ENCODE assay signal across 8 mouse cellular contexts in the genomic region with DNA sequence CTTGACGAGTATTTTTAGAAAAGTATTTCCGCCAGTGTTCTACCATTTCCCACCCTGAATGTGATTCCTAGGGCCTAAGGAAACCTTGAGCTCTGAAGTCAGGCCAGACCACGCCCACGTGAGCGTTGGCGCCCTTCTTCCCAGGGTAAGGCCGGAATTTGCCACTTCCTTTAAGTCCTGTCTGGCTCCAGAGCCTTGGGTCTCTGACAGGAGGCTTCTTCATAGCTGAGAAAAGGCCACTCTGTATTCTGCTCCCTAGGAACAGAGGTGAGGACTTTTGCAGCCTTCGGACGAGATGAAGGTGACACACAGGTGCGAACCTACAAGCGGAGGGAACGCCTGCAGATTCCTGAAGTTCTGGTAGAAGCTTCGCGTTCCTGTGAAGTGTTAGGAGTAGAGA. TPM values are rescaled to one million over a fixed set of nuclear protein-coding genes. Genes with fewer than 3 reads are reported as not detected.
DNase-seq lines count a peak whose midpoint lies in the region; ATAC-seq and TF ChIP-seq lines count a peak whose summit lies in the region.

A gene (plus strand): TSS at position 138 of the 400 bp plus-strand sequence.

- DNase-seq in adrenal gland, postnatal 14 days: peak; percentile 55
- peak; percentile 16 for DNase-seq in gastrocnemius, adult 18-20 months (ENCODE audit: low spot score)
- DNase-seq in hindbrain, embryonic 14.5 days (ENCODE audit: low spot score): no peak
- DNase-seq in left cerebral cortex, postnatal 36 days (ENCODE audit: low spot score in 2 of 2): no peak
- DNase-seq in midbrain, embryonic 10.5 days (ENCODE audit: low spot score): peak; percentile 18
- DNase-seq in urinary bladder, postnatal 25 days (ENCODE audit: low spot score): no peak
- no peak for DNase-seq in cerebellum, adult 18-20 months

- H3K36me3 ChIP-seq in ES-Bruce4 (ENCODE audit: control insufficient read depth, insufficient read depth, low read length, poor library complexity, severe bottlenecking): no peaks in the 10 kb centered on the region
- no peaks in the 10 kb centered on the region for H3K36me3 ChIP-seq in hindbrain, embryonic 14.5 days (replicated peaks; ENCODE audit: control insufficient read depth, insufficient read depth)
- H3K36me3 ChIP-seq in midbrain, embryonic 10.5 days: no peaks in the 10 kb centered on the region

- WGBS in hindbrain, embryonic 14.5 days: 54% methylated on average over 14 of the region's 14 CpGs
- WGBS in midbrain, embryonic 10.5 days: 54% methylated on average over 14 of the region's 14 CpGs

- TF ChIP-seq POLR2A in ES-Bruce4 (IDR thresholded peaks at IDR 0.05; ENCODE audit: insufficient read depth, low read length): no peak

- peak within 1 kb of the TSS; percentile 15 for H3K9ac ChIP-seq in ES-Bruce4 (ENCODE audit: low read depth, poor library complexity, severe bottlenecking)
- H3K9ac ChIP-seq in hindbrain, embryonic 14.5 days: peak within 1 kb of the TSS; percentile 76

- H3K4me2 ChIP-seq in hindbrain, embryonic 14.5 days (replicated peaks): peak within 1 kb of the TSS; percentile 61

- peak within 1 kb of the TSS; percentile 81 for H3K4me3 ChIP-seq in ES-Bruce4 (ENCODE audit: low read depth, low read length)
- H3K4me3 ChIP-seq in hindbrain, embryonic 14.5 days (replicated peaks; ENCODE audit: low read length): peak within 1 kb of the TSS; percentile 54
- peak within 1 kb of the TSS; percentile 61 for H3K4me3 ChIP-seq in midbrain, embryonic 10.5 days

- H3K4me1 ChIP-seq in ES-Bruce4 (ENCODE audit: control insufficient read depth, insufficient read depth, low read length): no peaks in the 10 kb centered on the region
- 0 out of 2 replicates have a peak, but pooled peaks cover 4% of the 10 kb centered on the region for H3K4me1 ChIP-seq in hindbrain, embryonic 14.5 days (replicated peaks; ENCODE audit: control insufficient read depth, insufficient read depth, low read length)
- peaks cover 12% of the 10 kb centered on the region for H3K4me1 ChIP-seq in midbrain, embryonic 10.5 days

- TF ChIP-seq CTCF in ES-Bruce4 (IDR thresholded peaks at IDR 0.05; ENCODE audit: low read depth, low read length): no peak

- peak within 1 kb of the TSS; percentile 70 for H3K27ac ChIP-seq in ES-Bruce4 (ENCODE audit: insufficient read depth, low read length)
- H3K27ac ChIP-seq in hindbrain, embryonic 14.5 days: peak within 1 kb of the TSS; percentile 77
- H3K27ac ChIP-seq in midbrain, embryonic 10.5 days (replicated peaks): peak within 1 kb of the TSS; percentile 89

- intact Hi-C loops in left cerebral cortex, postnatal 36 days (cut with DNase I): no loop called here

- no peaks in the 10 kb centered on the region for H3K27me3 ChIP-seq in ES-Bruce4 (ENCODE audit: control insufficient read depth, insufficient read depth, low read length, poor library complexity, severe bottlenecking)
- H3K27me3 ChIP-seq in hindbrain, embryonic 14.5 days (ENCODE audit: control insufficient read depth, insufficient read depth, low read length): no peaks in the 10 kb centered on the region
- peaks cover 14% of the 10 kb centered on the region for H3K27me3 ChIP-seq in midbrain, embryonic 10.5 days (ENCODE audit: low read depth, poor library complexity, severe bottlenecking)

- no peak for ATAC-seq in hindbrain, embryonic 14.5 days (ENCODE audit: low FRiP score)

- no peak for TF ChIP-seq EP300 in ES-Bruce4 (IDR thresholded peaks at IDR 0.05; ENCODE audit: insufficient read depth, low read depth, low read length)

- no peaks in the 10 kb centered on the region for H3K9me3 ChIP-seq in ES-Bruce4 (replicated peaks; ENCODE audit: control insufficient read depth, insufficient read depth, low read length, poor library complexity, severe bottlenecking)
- no peaks in the 10 kb centered on the region for H3K9me3 ChIP-seq in hindbrain, embryonic 14.5 days (ENCODE audit: control insufficient read depth, low read length)
- no peaks in the 10 kb centered on the region for H3K9me3 ChIP-seq in midbrain, embryonic 10.5 days (replicated peaks)

RNA-seq across cellular contexts. Expression of the gene that starts here (rescaled TPM):
- polyA plus RNA-seq in ES-Bruce4 (2011; ENCODE audit: insufficient read depth, insufficient read length, low read depth, missing spikeins): 42.5 and 55.3 TPM in 2 replicates
- 46.2 and 49.6 TPM in 2 replicates for total RNA-seq in adrenal gland, postnatal 14 days (2021)
- 10 to 100 TPM; 20.2 to 21.1 TPM for total RNA-seq in gastrocnemius, adult 18-20 months (2021)
- 86.1 and 92.0 TPM in 2 replicates for polyA plus RNA-seq in hindbrain, embryonic 14.5 days (2014; fragmentation: Nextera tagmentation; extraction: Ambion mirVana)
- 10 to 100 TPM; 45.1 to 52.1 TPM for total RNA-seq in left cerebral cortex, postnatal 36 days (2021)
- polyA plus RNA-seq in midbrain, embryonic 10.5 days (2016; fragmentation: Nextera tagmentation; extraction: Ambion mirVana): 86.5 and 94.7 TPM in 2 replicates

Comparison
In these comparisons a context has a peak if more than half of its experiments do, and no peak if none do; other contexts are left out.
1. DNase-seq: peak in adrenal gland, postnatal 14 days (single experiment), gastrocnemius, adult 18-20 months (single experiment) and midbrain, embryonic 10.5 days (single experiment); none in hindbrain, embryonic 14.5 days (single experiment), left cerebral cortex, postnatal 36 days (0 of 2), urinary bladder, postnatal 25 days (single experiment) and cerebellum, adult 18-20 months (0 of 2).
2. Peak in every context shown above with its lines, with median percentiles within 50 percentile points of each other: H3K27ac ChIP-seq and H3K4me3 ChIP-seq.